Mouse (Mus musculus): Measurements from ENCODE around the gene Rnf216.

The Rnf216 gene

GRCm38 (mm10) chr5:142958464-142958863 lies 154.3 kb downstream of the Rnf216 start:
- DNase-seq, result no peak

DNA sequence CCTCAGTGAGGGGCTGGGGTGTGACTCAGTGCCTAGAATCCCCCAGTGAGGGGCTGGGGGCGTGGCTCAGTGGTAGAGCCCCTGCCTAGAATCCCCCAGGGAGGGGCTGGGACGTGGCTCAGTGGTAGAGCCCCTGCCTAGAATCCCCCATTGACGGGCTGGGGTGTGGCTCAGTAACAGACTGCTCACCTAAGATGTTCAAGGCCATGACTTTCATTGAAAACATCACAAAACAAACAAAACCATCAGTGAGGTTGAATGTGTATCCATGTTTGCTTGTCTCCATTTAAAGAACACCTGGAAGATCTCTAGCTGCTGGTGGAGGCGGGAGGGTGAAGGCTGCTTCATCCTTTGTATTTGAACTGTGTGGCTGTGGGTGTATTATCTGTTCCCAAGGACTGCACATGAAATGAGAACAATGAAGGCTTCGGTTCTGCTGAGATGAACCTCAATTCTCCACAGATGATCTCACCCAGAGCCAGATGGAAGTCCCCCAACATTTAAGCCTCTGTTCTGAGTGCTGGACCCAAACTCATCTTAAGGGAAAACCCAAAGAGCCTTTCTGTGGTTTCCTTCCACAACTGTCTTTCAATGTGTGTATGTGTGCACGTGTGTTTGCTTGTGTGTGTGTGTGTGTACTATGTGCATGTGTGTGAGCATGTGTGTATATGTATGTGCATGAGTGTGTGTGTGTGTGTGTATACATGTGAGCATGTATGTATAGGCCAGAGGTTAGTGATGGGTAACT lies 155.7 kb downstream of the Rnf216 start:
- no peak for DNase-seq

- no peak for DNase-seq
Observed at GRCm38 (mm10) chr5:142953641-142954040, 159.2 kb downstream of the Rnf216 start.

DNA sequence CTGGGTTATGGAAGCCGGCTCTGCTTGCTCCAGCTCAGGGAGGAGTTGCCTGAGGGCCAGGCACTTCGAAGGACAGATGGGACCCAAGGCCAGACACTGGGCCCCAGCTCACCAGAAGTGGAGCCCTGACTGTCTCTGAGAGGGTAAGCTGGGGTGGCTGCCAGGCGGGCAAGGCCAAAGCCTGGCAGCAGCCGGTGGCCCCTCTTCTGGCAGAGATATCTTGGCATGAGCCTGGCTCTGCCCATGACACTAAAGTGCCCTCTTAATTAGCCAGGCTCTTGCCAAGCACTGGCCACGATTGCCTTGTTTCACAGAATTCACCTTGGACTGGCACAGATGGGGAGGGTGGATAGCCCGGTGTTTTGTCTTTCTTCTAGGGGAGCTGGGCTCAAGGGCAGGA lies 162.4 kb downstream of the Rnf216 start:
- no peak for DNase-seq

DNA sequence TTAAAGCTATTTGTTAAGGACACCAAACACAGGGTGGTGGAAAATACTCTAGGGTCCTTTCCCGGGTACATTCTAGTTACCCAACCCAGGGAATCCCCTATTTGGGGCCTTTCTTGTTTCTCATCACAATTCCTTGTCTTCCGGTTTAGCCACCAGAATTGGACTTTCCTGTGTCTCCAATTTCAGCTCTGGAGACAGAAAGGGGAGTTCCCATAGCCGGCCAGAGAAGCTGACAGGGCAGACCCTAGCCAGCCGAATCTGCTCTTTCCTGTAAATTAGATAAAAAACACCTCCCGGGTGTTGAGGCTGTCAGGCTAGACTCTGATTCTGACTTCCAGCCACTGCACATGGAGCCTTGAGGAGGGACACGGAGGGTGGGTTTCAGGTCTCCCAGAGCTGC lies 163.2 kb downstream of the Rnf216 start:
- peak; percentile 32 to 50 for DNase-seq

DNA sequence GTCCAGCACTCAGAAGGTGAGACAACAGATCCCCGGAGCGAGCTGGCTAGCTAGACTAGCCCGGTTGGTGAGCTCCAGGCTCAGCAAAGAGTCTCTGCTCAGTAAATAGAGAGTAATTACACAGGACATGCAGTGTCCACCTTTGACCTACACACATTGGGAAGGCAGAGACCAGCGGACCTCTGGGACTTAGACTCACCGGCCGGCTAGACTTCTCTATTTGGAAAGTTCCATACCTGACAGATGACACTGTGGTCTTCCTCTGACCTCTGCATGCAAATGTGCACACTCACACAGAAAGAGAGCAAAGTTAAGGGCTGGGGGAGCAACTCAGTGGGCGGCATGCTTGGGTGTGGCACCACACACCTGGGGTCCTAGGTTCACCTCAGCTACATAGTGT lies 165.3 kb downstream of the Rnf216 start:
- no peak for DNase-seq

DNA sequence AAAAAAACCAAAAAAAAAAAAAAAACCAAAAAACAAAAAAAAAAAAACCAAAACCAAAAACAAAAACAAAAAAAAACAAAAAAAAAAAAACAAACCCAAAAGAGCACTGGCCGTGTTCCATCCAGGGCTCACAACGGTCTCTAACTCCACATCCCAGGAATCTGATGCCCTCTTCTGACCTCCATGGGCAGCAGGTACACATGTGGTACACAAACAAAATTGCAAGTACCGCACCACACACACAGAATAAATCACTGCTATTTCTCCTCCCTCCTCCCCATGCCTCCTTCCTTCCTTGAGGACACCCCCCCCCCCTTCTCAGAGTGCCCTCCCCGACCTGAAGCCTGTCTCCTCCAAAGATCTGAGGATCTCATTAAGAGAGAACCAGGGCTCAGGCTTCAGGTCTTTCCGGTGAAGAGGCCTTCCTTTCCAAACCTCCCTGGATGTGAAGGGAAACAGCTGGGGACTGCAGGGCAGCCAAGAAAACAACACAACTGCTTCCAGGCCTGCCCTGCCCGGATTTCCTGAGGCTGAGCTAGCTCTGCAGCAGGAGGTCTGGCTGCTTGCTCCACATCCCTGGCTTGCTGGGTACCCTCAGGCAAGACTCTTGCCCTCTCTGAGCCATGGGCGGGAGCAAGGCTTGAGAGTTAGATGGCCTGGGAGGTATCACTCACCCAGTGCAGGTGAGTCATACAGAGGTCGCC lies 167.7 kb downstream of the Rnf216 start:
- DNase-seq, result peak; percentile 70 to 78
